Mouse (Mus musculus) hindbrain, embryonic 13.5 days (tissue): ENCODE data around the gene Gnptab. TPM values are rescaled to one million over a fixed set of nuclear protein-coding genes. Genes with fewer than 3 reads are reported as not detected.

ENCODE experiments used
- ATAC-seq: fragments of 200-750 bp; cut with Nextera tagmentation; 2 replicates; pipeline ENCODE4 v1.8.0; 2017; ENCODE audit warnings: moderate TSS enrichment; ENCODE audit not compliant: low FRiP score
- H3K27ac ChIP-seq: fragments of 300-500 bp; sonication (generic); 2 replicates; pipeline ENCODE4 v1.5.1; 2015; ENCODE audit warnings: inconsistent platforms, mild to moderate bottlenecking, moderate library complexity
- H3K27me3 ChIP-seq: fragments of 300-500 bp; sonication (generic); 2 replicates; pipeline ENCODE4 v1.6.1; 2015; ENCODE audit warnings: mild to moderate bottlenecking, inconsistent platforms
- H3K36me3 ChIP-seq: fragments of 300-500 bp; sonication (generic); 2 replicates; pipeline ENCODE4 v1.6.1; 2015; ENCODE audit warnings: mild to moderate bottlenecking, inconsistent platforms
- H3K4me1 ChIP-seq: fragments of 300-500 bp; sonication (generic); replicated peaks from 2 replicates; pipeline ENCODE4 v1.6.1; 2015; ENCODE audit warnings: inconsistent platforms
- H3K4me2 ChIP-seq: fragments of 300-500 bp; sonication (generic); 2 replicates; pipeline ENCODE4 v1.6.1; 2015; ENCODE audit warnings: inconsistent platforms, mild to moderate bottlenecking, moderate library complexity
- H3K4me3 ChIP-seq: fragments of 300-500 bp; sonication (generic); 2 replicates; pipeline ENCODE4 v1.5.1; 2015; ENCODE audit warnings: mild to moderate bottlenecking, inconsistent platforms
- H3K9ac ChIP-seq: fragments of 300-500 bp; sonication (generic); 2 replicates; pipeline ENCODE4 v1.6.1; 2015; ENCODE audit warnings: mild to moderate bottlenecking, inconsistent platforms
- H3K9me3 ChIP-seq: fragments of 300-500 bp; sonication (generic); 2 replicates; pipeline ENCODE4 v1.6.1; 2016; ENCODE audit warnings: inconsistent platforms
- WGBS: fragments of 180-500 bp; shearing (Covaris S2); methylation state at CpG from one replicate; pipeline ENCODE4 v1.1.7; 2015; 5-methylcytosine and 5-hydroxymethylcytosine counted together
- polyA plus RNA-seq: library from polyadenylated mRNA; unstranded; fragments of >200 nt; fragmentation: Nextera tagmentation; extraction: Ambion mirVana; gene quantifications from 2 replicates; pipeline ENCODE4 v1.2.1, GENCODE M21; 2015

Gene Gnptab
- polyA plus RNA-seq, 1 experiment from 2014 or later, result 15.9 TPM

DNA sequence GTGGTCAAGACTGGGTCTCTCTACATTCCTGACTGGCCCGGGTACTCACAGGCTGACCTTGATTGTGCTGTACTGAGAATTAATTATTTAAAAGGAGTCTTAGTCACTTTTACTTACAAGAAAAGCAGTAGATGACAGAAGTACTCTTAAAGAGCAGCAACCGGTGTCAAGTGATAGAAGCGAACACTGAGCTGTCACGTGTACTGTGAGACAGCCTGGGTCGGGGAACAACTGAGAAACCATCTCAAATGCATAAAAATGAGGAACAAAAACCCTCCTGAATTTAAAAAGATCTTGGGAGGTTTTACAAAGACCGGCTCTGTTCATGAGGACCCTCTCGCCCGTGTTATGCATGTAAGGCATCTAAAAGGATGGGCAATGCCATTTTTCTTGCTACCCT lies 113.7 kb downstream of the Gnptab start:
- no peaks in the 10 kb centered on the region for H3K36me3 ChIP-seq
- WGBS, result 69% methylated on average over 8 of the region's 8 CpGs
- H3K4me1 ChIP-seq, result no peaks in the 10 kb centered on the region
- no peak overlapping the region for H3K4me2 ChIP-seq
- ATAC-seq, result no peak
- no peak overlapping the region for H3K27ac ChIP-seq
- no peaks in the 10 kb centered on the region for H3K27me3 ChIP-seq
- H3K4me3 ChIP-seq, result no peak overlapping the region
- H3K9me3 ChIP-seq, result no peaks in the 10 kb centered on the region
- no peak overlapping the region for H3K9ac ChIP-seq

DNA sequence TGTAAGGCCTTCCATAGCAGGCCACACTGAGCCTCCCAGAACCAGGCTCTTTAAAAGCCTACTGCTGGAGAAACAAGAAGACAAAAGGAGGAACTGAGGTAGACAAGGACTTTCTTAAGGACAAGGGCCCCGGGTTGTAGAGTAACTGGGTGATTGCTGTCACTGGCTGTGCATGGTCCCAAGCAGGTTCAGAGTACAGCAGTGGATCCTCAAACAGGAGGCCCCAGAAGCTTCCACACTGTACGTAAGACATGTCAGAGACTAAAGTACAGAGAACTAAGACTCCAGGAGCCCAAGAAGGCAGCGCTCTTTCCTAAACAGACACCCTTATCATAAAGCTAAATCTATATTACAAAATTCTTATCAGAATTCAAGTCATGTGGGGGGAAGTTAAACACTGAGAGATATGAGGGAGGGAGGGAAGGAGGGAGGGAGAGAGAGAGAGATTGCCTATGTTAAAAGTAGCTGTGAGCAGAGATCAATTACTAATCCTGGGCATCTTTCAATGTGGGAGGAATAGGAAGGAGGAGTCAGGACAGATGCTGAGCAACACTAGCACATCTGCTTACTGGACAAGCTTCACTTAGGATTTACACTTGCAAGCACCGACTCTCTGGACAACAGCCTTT lies 116.1 kb downstream of the Gnptab start:
- no peak for ATAC-seq
- Histone ChIP-seq H3K4me2 (no peak overlapping the region), H3K27me3 (no peaks in the 10 kb centered on the region), H3K9me3 (no peaks in the 10 kb centered on the region), H3K27ac (no peak overlapping the region), H3K4me1 (no peaks in the 10 kb centered on the region), H3K4me3 (no peak overlapping the region), H3K9ac (no peak overlapping the region), H3K36me3 (no peaks in the 10 kb centered on the region)
- 78% methylated on average over 4 of the region's 4 CpGs for WGBS

Other genes with a start within 250 kb of the Gnptab start
- gene Parpbp, start 232.2 kb upstream of the Gnptab start, polyA plus RNA-seq, result 3.0 TPM in 2 replicates
- gene Nup37, start 232.1 kb upstream of the Gnptab start, polyA plus RNA-seq, result 33.4 and 34.3 TPM in 2 replicates
- 42.0 and 46.2 TPM in 2 replicates for gene Washc3, start 178.0 kb upstream of the Gnptab start, polyA plus RNA-seq
- 0.41 and 0.55 TPM in 2 replicates for gene Dram1, start 52 bp upstream of the Gnptab start, polyA plus RNA-seq
- gene Sycp3, start 80.4 kb downstream of the Gnptab start, polyA plus RNA-seq, result 0.14 and 0.43 TPM in 2 replicates
- gene Chpt1, start 124.9 kb downstream of the Gnptab start, polyA plus RNA-seq, result 7.5 and 9.7 TPM in 2 replicates
- gene Mybpc1, start 226.0 kb downstream of the Gnptab start, polyA plus RNA-seq, result 5.3 and 6.2 TPM in 2 replicates